Mouse (Mus musculus) liver, embryonic 16.5 days (tissue): Measurements from ENCODE around the gene Sirt2. TPM values are rescaled to one million over a fixed set of nuclear protein-coding genes. Genes with fewer than 3 reads are reported as not detected.

ENCODE experiments used
- ATAC-seq: fragments of 200-750 bp; cut with Nextera tagmentation; 2 replicates; pipeline ENCODE4 v1.8.0; 2017; ENCODE audit warnings: low read depth, mild to moderate bottlenecking, moderate number of reproducible peaks, moderate library complexity
- H3K27ac ChIP-seq: fragments of 300-500 bp; sonication (generic); 2 replicates; pipeline ENCODE4 v1.5.1; 2014; ENCODE audit warnings: mild to moderate bottlenecking, low read length
- H3K27me3 ChIP-seq: fragments of 300-500 bp; sonication (generic); 2 replicates; pipeline ENCODE4 v1.6.1; 2014; ENCODE audit warnings: low read depth, low read length, mixed read lengths; ENCODE audit not compliant: control insufficient read depth, insufficient read depth
- H3K36me3 ChIP-seq: fragments of 300-500 bp; sonication (generic); 2 replicates; pipeline ENCODE4 v1.6.1; 2014; ENCODE audit warnings: mild to moderate bottlenecking; ENCODE audit not compliant: control insufficient read depth, insufficient read depth
- H3K4me1 ChIP-seq: fragments of 300-500 bp; sonication (generic); 2 replicates; pipeline ENCODE4 v1.6.1; 2014; ENCODE audit warnings: low read depth, low read length, mixed read lengths; ENCODE audit not compliant: control insufficient read depth
- H3K4me2 ChIP-seq: fragments of 300-500 bp; sonication (generic); 2 replicates; pipeline ENCODE4 v1.6.1; 2014; ENCODE audit warnings: low read depth, low read length, mixed read lengths
- H3K4me3 ChIP-seq: fragments of 300-500 bp; sonication (generic); 2 replicates; pipeline ENCODE4 v1.5.1; 2014; ENCODE audit warnings: low read depth, mild to moderate bottlenecking, low read length
- H3K9ac ChIP-seq: fragments of 300-500 bp; sonication (generic); 2 replicates; pipeline ENCODE4 v1.6.1; 2014; ENCODE audit warnings: low read depth, low read length
- H3K9me3 ChIP-seq: fragments of 300-500 bp; sonication (generic); replicated peaks from 2 replicates; pipeline ENCODE4 v1.6.1; 2016; ENCODE audit warnings: low read length; ENCODE audit not compliant: control insufficient read depth
- WGBS: fragments of 180-500 bp; shearing (Covaris S2); extraction: QIAGEN DNeasy Blood & Tissue Kit; methylation state at CpG from one replicate; pipeline ENCODE4 v1.1.7; 2014; ENCODE audit not compliant: insufficient replicate concordance; 5-methylcytosine and 5-hydroxymethylcytosine counted together
- polyA plus RNA-seq: library from polyadenylated mRNA; unstranded; fragments of >200 nt; fragmentation: Nextera tagmentation; extraction: Ambion mirVana; gene quantifications from 2 replicates; pipeline ENCODE4 v1.2.1, GENCODE M21; 2015

Sirt2 gene
- polyA plus RNA-seq: 24.1 and 28.0 TPM in 2 replicates

DNA sequence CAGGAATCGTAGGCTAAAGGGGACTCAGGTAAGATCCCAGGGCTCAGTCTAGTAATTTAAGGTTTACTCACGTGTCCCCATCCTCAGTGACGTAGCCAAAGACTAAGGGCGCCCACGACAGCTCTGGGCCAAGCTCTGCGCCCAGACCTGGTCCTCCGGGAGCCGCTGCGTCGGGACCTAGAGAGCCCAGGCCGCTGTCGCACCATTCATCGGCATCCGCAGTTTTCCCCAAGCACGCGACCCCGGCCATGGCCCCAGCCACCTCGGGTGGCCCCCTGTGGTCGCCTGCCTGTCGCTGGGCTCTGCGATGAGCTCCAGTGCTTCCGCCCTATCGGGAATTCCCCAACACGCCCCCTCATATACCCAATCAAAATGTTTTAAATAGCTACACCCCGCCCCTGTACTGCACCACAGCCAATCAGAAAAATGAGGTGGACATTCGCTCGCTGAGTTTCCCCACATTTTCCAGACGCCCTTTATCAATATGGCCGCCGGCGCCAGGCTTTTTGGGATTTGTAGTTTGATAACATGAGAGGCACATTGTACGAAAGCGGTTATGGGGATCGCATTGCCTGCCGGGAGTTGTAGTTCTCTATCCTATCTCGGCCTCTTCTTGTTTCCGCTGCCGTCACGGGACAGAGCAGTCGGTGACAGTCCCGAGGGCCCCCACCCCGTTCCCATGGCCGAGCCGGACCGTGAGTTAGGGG is at the start of gene Sirt2:
Gene Sirt2 (plus strand): TSS at position 563 of the 707 bp plus-strand sequence.
- peak within 1 kb of the TSS; percentile 68; the same call in 1 of the 2 replicates for H3K27ac ChIP-seq
- under 1% methylated on average over 45 of the region's 45 CpGs for WGBS
- peaks cover 34% of the 10 kb centered on the region for H3K4me1 ChIP-seq
- peak within 1 kb of the TSS; percentile 89 for H3K4me2 ChIP-seq
- peak within 1 kb of the TSS; percentile 88 for H3K4me3 ChIP-seq
- no peaks in the 10 kb centered on the region for H3K9me3 ChIP-seq
- no peaks in the 10 kb centered on the region for H3K27me3 ChIP-seq
- peaks cover 4% of the 10 kb centered on the region for H3K36me3 ChIP-seq
- ATAC-seq: peak; percentile 96
- H3K9ac ChIP-seq: peak within 1 kb of the TSS; percentile 74

DNA sequence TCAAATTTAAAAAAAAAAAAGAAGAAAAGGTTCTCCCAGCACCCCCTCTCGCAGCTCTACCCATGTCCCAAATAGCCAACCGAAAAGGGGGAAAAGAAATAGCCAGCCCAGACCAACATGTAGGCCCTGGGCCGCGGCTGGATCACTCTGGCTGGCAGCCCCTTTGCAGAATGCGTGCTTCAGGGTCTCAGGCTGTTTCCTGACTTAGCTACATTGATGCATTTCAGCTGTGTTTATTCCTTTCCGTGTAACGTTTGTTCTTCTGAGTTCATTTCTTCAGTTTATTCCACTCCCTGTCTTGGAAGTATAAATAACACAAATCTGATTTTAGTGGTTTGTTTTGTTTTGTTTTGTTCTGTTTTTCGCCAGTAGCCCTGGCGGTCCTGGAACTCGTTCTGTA is 48.8 kb upstream of the Sirt2 start:
- H3K36me3 ChIP-seq: no peaks in the 10 kb centered on the region
- no peak overlapping the region for H3K27ac ChIP-seq
- no peak overlapping the region for H3K9ac ChIP-seq
- no peaks in the 10 kb centered on the region for H3K9me3 ChIP-seq
- WGBS: 71% methylated on average over 10 of the region's 10 CpGs
- no peaks in the 10 kb centered on the region for H3K27me3 ChIP-seq
- H3K4me3 ChIP-seq: no peak overlapping the region
- ATAC-seq: no peak
- no peaks in the 10 kb centered on the region for H3K4me1 ChIP-seq
- H3K4me2 ChIP-seq: no peak overlapping the region

DNA sequence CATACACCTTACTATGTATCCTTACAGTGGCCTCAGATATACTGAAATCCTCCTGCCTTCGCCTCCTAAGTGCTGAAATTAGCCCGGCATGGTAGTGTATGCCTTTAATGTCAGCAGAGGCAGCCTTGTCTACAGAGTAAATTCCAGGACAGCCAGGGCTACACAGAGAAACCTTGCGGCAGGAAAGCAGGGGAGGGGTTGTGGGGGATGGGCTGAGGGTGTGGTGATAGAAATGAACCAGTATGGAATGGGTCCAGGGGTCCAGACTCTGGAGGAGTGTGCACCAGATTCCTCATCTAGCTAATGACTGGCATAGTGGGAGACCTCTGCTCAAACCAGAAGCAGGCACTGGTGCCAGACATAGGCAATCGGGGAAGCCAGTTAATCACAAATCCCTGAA is 47.4 kb upstream of the Sirt2 start:
- Histone ChIP-seq H3K9ac (no peak overlapping the region), H3K4me2 (no peak overlapping the region), H3K27me3 (no peaks in the 10 kb centered on the region), H3K4me1 (no peaks in the 10 kb centered on the region), H3K36me3 (no peaks in the 10 kb centered on the region), H3K9me3 (no peaks in the 10 kb centered on the region), H3K27ac (no peak overlapping the region), H3K4me3 (no peak overlapping the region)
- no peak for ATAC-seq
- 42% methylated on average over 4 of the region's 4 CpGs for WGBS

DNA sequence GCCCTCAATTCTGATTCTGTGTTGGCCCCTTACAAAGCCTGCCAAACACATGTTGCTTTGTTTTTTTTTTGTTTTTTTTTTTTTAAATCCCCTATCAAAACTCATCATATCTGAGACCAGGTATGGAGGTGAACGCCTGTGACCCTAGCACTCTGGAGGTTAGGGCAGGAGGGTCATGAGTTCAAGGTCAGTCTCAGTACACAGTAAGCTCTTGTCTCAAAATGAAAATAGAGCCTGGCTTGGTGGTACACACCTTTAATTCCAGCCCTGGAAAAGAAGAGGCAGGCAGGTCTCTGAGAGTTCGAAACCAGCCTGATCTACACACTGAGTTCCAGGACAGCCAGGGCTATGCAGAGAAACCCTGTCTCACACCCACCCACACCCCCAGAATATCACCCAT is 46.9 kb upstream of the Sirt2 start:
- H3K27me3 ChIP-seq: no peaks in the 10 kb centered on the region
- no peak overlapping the region for H3K27ac ChIP-seq
- no peak overlapping the region for H3K9ac ChIP-seq
- no peaks in the 10 kb centered on the region for H3K9me3 ChIP-seq
- H3K4me1 ChIP-seq: no peaks in the 10 kb centered on the region
- WGBS: 59% methylated on average over 2 of the region's 2 CpGs
- ATAC-seq: no peak
- no peak overlapping the region for H3K4me2 ChIP-seq
- no peak overlapping the region for H3K4me3 ChIP-seq
- H3K36me3 ChIP-seq: no peaks in the 10 kb centered on the region

DNA sequence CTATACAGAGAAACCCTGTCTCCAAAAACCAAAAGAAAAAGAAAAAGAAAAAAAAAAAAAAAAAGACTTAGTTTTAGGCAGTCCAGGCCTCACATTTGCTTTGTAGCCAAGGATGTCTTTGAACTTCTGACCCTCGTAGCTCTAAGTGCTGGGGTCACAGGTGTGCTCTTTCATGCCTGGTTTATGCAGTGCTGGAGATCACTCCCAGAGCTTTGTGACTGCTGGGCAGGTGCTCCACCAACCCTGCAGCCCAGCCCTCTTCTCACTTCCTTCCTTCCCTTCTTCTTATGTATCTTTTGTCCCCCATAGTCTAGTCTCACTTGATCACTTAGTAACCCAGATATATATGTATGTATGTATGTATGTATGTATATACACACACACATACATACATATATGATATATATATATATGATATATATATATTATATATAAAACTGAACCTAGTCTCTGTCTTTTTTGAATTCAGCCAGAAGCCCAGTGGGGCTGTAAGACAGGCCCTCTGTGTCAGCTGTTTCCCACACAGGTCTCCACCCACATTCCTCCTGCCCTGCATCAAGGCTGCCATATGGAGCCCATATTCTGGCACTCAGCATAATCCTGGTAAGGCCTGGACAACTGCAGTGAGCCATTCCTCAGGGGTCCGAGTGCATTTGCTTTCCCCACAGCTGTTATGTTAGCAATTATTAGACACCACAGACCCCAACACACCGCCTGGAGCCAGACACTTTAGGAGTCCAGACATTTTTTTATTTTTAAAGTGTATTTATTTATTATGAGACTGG is 45.6 kb upstream of the Sirt2 start:
- Histone ChIP-seq H3K4me1 (no peaks in the 10 kb centered on the region), H3K4me3 (no peak overlapping the region), H3K4me2 (no peak overlapping the region), H3K9me3 (no peaks in the 10 kb centered on the region), H3K36me3 (no peaks in the 10 kb centered on the region), H3K9ac (no peak overlapping the region), H3K27me3 (no peaks in the 10 kb centered on the region), H3K27ac (no peak overlapping the region)
- WGBS: 69% methylated on average over 3 of the region's 3 CpGs
- ATAC-seq: no peak

DNA sequence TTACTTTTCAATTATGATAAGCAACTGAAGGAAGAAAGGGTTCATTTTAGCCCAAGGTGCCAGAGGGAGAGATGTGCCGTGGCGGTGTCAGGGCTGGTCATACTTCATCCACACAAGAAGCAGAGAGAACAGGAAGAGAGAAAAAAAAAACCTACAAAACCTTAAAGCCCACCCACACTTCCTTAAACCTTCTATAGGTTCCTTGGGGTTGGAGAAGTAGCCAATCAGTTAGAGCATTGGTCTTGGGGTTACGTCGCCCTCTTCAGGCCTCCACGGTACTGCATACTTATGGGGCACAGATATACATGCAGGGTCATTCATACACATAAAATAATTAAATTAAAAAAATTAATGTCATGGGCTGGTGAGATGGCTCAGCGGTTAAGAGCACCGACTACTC is 44.5 kb upstream of the Sirt2 start:
- Histone ChIP-seq H3K4me1 (no peaks in the 10 kb centered on the region), H3K27me3 (no peaks in the 10 kb centered on the region), H3K36me3 (no peaks in the 10 kb centered on the region), H3K4me2 (no peak overlapping the region), H3K9ac (no peak overlapping the region), H3K9me3 (no peaks in the 10 kb centered on the region), H3K27ac (no peak overlapping the region), H3K4me3 (no peak overlapping the region)
- WGBS: 82% methylated on average over 7 of the region's 7 CpGs
- no peak for ATAC-seq

DNA sequence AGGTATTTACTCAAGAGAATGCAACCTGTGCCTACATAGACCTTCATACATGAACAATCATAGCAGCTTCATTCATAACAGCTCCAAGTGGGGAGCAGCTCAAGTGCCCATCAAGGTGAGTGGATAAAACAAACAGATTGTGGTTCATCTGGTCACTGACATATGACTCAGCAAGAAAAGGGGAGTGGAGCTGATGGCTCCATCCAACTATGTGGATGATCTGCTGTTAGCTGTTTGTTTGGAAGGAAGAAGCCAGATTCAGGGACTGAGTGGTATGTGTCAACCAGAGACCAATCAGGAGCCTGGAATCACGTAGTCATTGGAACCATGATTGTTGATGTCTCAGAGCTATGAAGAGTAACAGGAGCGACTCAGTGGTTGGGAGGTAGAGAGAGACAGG is 41.9 kb upstream of the Sirt2 start:
- no peaks in the 10 kb centered on the region for H3K27me3 ChIP-seq
- 72% methylated on average over 2 of the region's 2 CpGs for WGBS
- no peaks in the 10 kb centered on the region for H3K9me3 ChIP-seq
- no peak overlapping the region for H3K9ac ChIP-seq
- no peak overlapping the region for H3K4me2 ChIP-seq
- H3K27ac ChIP-seq: no peak overlapping the region
- no peak for ATAC-seq
- no peaks in the 10 kb centered on the region for H3K4me1 ChIP-seq
- H3K4me3 ChIP-seq: no peak overlapping the region
- no peaks in the 10 kb centered on the region for H3K36me3 ChIP-seq

DNA sequence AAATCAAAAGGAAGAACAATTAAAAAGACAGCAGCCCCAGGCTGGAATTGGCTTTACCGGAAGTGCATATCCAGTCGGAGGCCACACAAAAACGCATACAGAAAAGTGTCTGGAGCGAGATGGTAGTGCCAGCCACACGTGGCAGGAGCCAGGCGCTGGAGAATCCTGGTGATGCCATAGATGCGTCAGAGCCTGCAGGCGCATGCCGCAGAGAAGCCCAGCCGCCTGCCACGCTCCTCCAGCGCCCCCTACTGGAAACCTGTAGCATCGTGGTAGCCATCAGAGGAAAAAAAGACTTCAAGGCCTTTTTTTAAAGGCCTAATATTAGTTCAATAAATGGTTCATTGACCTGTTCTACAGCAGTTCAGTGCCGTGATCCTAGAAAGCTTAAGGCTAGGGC is 39.9 kb upstream of the Sirt2 start:
- H3K4me2 ChIP-seq: no peak overlapping the region
- H3K27me3 ChIP-seq: no peaks in the 10 kb centered on the region
- H3K9ac ChIP-seq: no peak overlapping the region
- no peaks in the 10 kb centered on the region for H3K36me3 ChIP-seq
- no peaks in the 10 kb centered on the region for H3K9me3 ChIP-seq
- WGBS: 7% methylated on average over 14 of the region's 14 CpGs
- H3K27ac ChIP-seq: no peak overlapping the region
- no peak for ATAC-seq
- H3K4me3 ChIP-seq: no peak overlapping the region
- H3K4me1 ChIP-seq: no peaks in the 10 kb centered on the region

DNA sequence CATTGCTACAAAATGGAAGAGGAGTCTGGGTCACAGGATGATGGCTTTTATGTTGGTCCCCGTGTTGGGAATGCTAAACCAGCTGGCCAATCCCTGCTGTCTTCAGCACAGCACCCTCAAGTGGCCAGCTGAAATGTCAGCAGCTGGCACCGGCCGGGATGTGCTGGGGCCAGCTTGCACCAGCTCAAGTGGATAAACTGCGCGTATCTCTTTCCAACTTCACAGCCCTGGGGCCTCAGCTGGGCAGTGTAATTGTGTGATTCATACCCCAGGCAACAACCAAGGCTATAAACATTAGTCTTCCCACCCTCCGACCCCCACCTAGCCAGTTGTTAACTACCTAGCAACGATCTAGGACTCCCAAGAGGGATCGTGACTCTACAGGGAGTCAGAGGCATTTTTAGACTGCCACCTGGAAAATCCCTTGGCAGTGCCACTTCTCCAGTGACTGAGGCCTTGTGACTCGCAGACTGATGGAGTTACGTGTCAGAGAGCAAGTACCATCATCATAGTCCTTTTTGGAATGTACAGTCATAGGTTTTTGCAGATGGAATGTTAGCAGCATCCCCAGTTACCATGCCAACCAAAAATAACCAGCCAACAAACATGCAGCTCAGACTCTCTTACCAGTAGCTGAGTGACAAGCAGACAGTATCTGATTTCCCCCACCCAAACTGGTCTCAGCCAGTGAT is 38.7 kb upstream of the Sirt2 start:
- Histone ChIP-seq H3K27ac (no peak overlapping the region), H3K4me3 (no peak overlapping the region), H3K9me3 (no peaks in the 10 kb centered on the region), H3K36me3 (no peaks in the 10 kb centered on the region), H3K9ac (no peak overlapping the region), H3K4me2 (no peak overlapping the region), H3K4me1 (peaks cover 5% of the 10 kb centered on the region), H3K27me3 (peaks cover 5% of the 10 kb centered on the region; the same call in 1 of the 2 replicates)
- WGBS: 54% methylated on average over 10 of the region's 10 CpGs
- no peak for ATAC-seq
